Mouse (Mus musculus) limb, embryonic 13.5 days (tissue): ENCODE measurements around the gene Copz1. TPM values are rescaled to one million over a fixed set of nuclear protein-coding genes. Genes with fewer than 3 reads are reported as not detected.
"Not testable (repeated sequence)": the region's sequence is repeated elsewhere in the genome, so short reads cannot be mapped to it uniquely, and the experiment has no call there.

Experiments used
- ATAC-seq: fragments of 200-750 bp; cut with Nextera tagmentation; 2 replicates; pipeline ENCODE4 v1.8.0; 2017; ENCODE audit warnings: low read depth, moderate number of reproducible peaks, moderate TSS enrichment; ENCODE audit not compliant: low FRiP score
- H3K27ac ChIP-seq: fragments of 300-500 bp; sonication (generic); 2 replicates; pipeline ENCODE4 v1.5.1; 2015; ENCODE audit warnings: inconsistent platforms, mild to moderate bottlenecking, moderate library complexity
- H3K27me3 ChIP-seq: fragments of 300-500 bp; sonication (generic); 2 replicates; pipeline ENCODE4 v1.6.1; 2015; ENCODE audit warnings: mild to moderate bottlenecking, inconsistent platforms
- H3K36me3 ChIP-seq: fragments of 300-500 bp; sonication (generic); 2 replicates; pipeline ENCODE4 v1.6.1; 2015; ENCODE audit warnings: inconsistent platforms, mild to moderate bottlenecking, moderate library complexity
- H3K4me1 ChIP-seq: fragments of 300-500 bp; sonication (generic); 2 replicates; pipeline ENCODE4 v1.6.1; 2015; ENCODE audit warnings: inconsistent platforms
- H3K4me2 ChIP-seq: fragments of 300-500 bp; sonication (generic); replicated peaks from 2 replicates; pipeline ENCODE4 v1.6.1; 2015; ENCODE audit warnings: inconsistent platforms, mild to moderate bottlenecking, moderate library complexity
- H3K4me3 ChIP-seq: fragments of 300-500 bp; sonication (generic); 2 replicates; pipeline ENCODE4 v1.5.1; 2015; ENCODE audit warnings: moderate library complexity, mild to moderate bottlenecking, inconsistent platforms
- H3K9ac ChIP-seq: fragments of 300-500 bp; sonication (generic); 2 replicates; pipeline ENCODE4 v1.6.1; 2015; ENCODE audit warnings: mild to moderate bottlenecking, inconsistent platforms
- H3K9me3 ChIP-seq: fragments of 300-500 bp; sonication (generic); 2 replicates; pipeline ENCODE4 v1.6.1; 2016; ENCODE audit warnings: inconsistent platforms
- WGBS: fragments of 180-500 bp; shearing (Covaris S2); methylation state at CpG from one replicate; pipeline ENCODE4 v1.1.7; 2015; 5-methylcytosine and 5-hydroxymethylcytosine counted together
- polyA plus RNA-seq: library from polyadenylated mRNA; unstranded; fragments of >200 nt; fragmentation: Nextera tagmentation; extraction: Ambion mirVana; gene quantifications from 2 replicates; pipeline ENCODE4 v1.2.1, GENCODE M21; 2015

Copz1 gene
- polyA plus RNA-seq, 1 experiment from 2014 or later = 283 TPM

DNA sequence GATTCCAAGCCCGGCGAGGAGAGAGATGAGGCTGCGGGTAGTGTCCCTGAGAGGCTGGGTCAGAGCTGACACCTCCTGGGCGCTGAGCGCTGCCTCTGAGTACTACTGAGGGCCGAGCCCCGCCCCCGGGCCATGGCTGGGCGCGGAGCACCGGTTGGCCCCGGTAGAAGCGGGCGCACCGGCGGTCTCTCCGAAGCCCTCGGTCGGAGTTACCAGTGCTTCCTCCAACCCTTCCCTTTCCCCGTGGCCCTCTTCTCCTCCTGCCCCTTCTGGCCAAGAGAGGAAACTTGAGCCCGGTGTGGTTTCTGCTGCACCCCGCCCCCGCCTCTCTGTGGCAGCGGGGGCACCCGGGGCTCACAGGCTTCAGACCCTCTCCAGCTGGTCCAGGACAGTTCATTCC lies 17.3 kb upstream of the Copz1 start:
- H3K9me3 ChIP-seq = no peaks in the 10 kb centered on the region
- peak overlapping the region; percentile 72 for H3K9ac ChIP-seq
- under 1% methylated on average over 25 of the region's 25 CpGs for WGBS
- peaks cover 26% of the 10 kb centered on the region for H3K4me1 ChIP-seq
- peak; percentile 66 for ATAC-seq
- no peaks in the 10 kb centered on the region for H3K36me3 ChIP-seq
- H3K4me3 ChIP-seq = peak overlapping the region; percentile 50
- 0 out of 2 replicates have a peak, but pooled peaks cover 9% of the 10 kb centered on the region for H3K27me3 ChIP-seq
- peak overlapping the region; percentile 92 for H3K4me2 ChIP-seq
- H3K27ac ChIP-seq = no peak overlapping the region

- Histone ChIP-seq H3K27ac (no peak overlapping the region), H3K4me2 (no peak overlapping the region), H3K4me1 (peaks cover 28% of the 10 kb centered on the region), H3K9ac (no peak overlapping the region), H3K9me3 (no peaks in the 10 kb centered on the region), H3K4me3 (no peak overlapping the region), H3K36me3 (no peaks in the 10 kb centered on the region), H3K27me3 (0 out of 2 replicates have a peak, but pooled peaks cover 9% of the 10 kb centered on the region)
- 91% methylated on average over 6 of the region's 6 CpGs for WGBS
- ATAC-seq = no peak
These were observed 16.1 kb upstream of the Copz1 start for GRCm38 (mm10) chr15:103256210-103256986.

DNA sequence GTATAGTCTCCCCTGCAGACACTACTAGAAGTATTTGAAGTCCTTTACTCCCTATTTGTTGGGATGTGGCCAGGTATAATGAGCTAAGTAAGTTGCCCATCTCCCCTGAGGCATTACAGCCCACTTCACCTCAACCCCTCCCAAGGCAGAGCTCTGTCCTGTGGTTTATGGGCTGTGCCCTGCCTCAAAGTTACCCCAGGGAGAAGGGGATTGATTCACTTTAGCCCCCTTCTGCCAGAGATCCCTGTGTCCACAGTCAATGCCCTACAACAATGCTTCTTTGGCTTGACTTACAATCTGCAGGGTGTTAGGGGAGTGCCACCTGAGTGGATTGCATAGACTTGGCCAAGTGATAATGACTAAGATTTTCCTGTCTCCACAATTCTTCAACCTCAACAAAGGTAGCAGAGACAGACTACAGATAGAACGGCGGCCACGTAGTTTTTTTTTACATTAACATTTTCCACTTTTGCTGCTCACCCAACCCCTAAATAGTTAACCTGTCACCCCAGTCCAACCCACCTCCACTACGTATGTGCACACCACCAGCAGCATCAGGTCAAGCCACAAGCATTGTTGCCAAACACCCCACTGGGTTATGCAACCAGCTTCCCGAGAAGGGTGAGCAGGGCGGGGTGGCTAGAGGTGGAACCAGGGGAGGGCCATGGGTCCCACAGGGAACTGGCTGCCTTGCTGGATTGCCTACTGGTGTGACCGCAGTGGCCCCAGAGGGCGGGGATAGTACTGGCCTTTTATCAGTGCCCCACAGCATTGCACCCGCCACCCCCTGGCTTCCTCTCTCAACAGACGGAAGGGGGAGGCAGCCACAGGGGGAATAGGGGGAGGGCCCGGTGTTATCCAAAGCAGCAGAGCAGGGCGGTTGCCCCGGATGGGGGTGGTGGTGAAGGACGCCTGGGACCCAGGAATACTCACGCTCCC lies 14.5 kb upstream of the Copz1 start, which contains the start of gene Nfe2:
Gene Nfe2 (minus strand): TSS at position 614 of the 939 bp plus-strand sequence.
- no peak within 1 kb of the TSS for H3K4me3 ChIP-seq
- H3K27ac ChIP-seq = no peak within 1 kb of the TSS

GRCm38 (mm10) chr15:103259162-103259561 lies 13.4 kb upstream of the Copz1 start:
- Histone ChIP-seq H3K36me3 (no peaks in the 10 kb centered on the region), H3K9ac (no peak overlapping the region), H3K27me3 (0 out of 2 replicates have a peak, but pooled peaks cover 9% of the 10 kb centered on the region), H3K4me2 (no peak overlapping the region), H3K4me1 (peaks cover 28% of the 10 kb centered on the region), H3K9me3 (no peaks in the 10 kb centered on the region), H3K4me3 (no peak overlapping the region), H3K27ac (no peak overlapping the region)
- no peak for ATAC-seq
- WGBS = 87% methylated on average over 5 of the region's 5 CpGs

More for the DNA sequence above, 14.5 kb upstream of the Copz1 start, which contains the start of gene Nfe2:
- peaks cover 28% of the 10 kb centered on the region for H3K4me1 ChIP-seq
- 0 out of 2 replicates have a peak, but pooled peaks have one; percentile 54 for ATAC-seq
- peak within 1 kb of the TSS; percentile 47 for H3K4me2 ChIP-seq
- H3K27me3 ChIP-seq = 0 out of 2 replicates have a peak, but pooled peaks cover 9% of the 10 kb centered on the region
- no peaks in the 10 kb centered on the region for H3K36me3 ChIP-seq
- 13% methylated on average over 15 of the region's 15 CpGs for WGBS
- H3K9ac ChIP-seq = peak within 1 kb of the TSS; percentile 25; the same call in 1 of the 2 replicates
- H3K9me3 ChIP-seq = no peaks in the 10 kb centered on the region

- Histone ChIP-seq H3K4me3 (no peak overlapping the region), H3K36me3 (no peaks in the 10 kb centered on the region)
- WGBS = 46% methylated on average over 1 of the region's 1 CpGs
These were observed 12.5 kb upstream of the Copz1 start for GRCm38 (mm10) chr15:103259989-103260388.

GRCm38 (mm10) chr15:103264794-103265193 lies 7.7 kb upstream of the Copz1 start:
- H3K4me3 ChIP-seq = no peak overlapping the region
- WGBS = 85% methylated on average over 2 of the region's 2 CpGs
- H3K4me1 ChIP-seq = 0 out of 2 replicates have a peak, but pooled peaks cover 5% of the 10 kb centered on the region
- H3K4me2 ChIP-seq = no peak overlapping the region
- no peaks in the 10 kb centered on the region for H3K36me3 ChIP-seq
- no peaks in the 10 kb centered on the region for H3K9me3 ChIP-seq
- H3K9ac ChIP-seq = no peak overlapping the region
- H3K27me3 ChIP-seq = no peaks in the 10 kb centered on the region
- H3K27ac ChIP-seq = no peak overlapping the region
- no peak for ATAC-seq

More at GRCm38 (mm10) chr15:103259989-103260388, 12.5 kb upstream of the Copz1 start:
- peaks cover 21% of the 10 kb centered on the region for H3K4me1 ChIP-seq
- no peak overlapping the region for H3K4me2 ChIP-seq
- no peak for ATAC-seq
- 0 out of 2 replicates have a peak, but pooled peaks cover 9% of the 10 kb centered on the region for H3K27me3 ChIP-seq
- no peak overlapping the region for H3K27ac ChIP-seq
- H3K9ac ChIP-seq = no peak overlapping the region
- H3K9me3 ChIP-seq = no peaks in the 10 kb centered on the region

DNA sequence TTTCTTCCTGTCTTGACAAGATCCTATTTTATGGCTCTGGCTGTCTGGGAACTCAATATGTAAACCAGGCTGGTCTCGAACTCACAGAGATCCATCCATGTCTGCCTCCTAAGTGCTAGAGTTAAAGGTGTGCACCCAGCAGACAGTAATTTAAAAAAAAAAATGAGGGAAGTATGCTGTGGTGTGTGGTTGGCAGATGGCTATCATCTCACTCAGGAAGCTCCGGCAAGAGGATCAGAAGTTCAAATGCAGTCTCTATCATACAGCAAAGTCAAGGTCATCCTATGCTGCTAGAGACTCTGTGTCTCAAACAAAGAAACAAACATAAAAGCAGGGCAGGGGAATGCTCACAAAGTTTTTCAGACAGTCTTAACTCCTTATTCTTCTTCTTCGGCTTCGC lies 3.6 kb upstream of the Copz1 start:
- 90% methylated on average over 4 of the region's 4 CpGs for whole genome bisulfite sequencing
- H3K4me2 ChIP-seq = no peak overlapping the region
- no peaks in the 10 kb centered on the region for H3K36me3 ChIP-seq
- no peak overlapping the region for H3K27ac ChIP-seq
- peaks cover 6% of the 10 kb centered on the region for H3K4me1 ChIP-seq
- H3K27me3 ChIP-seq = no peaks in the 10 kb centered on the region
- ATAC-seq = no peak
- H3K9ac ChIP-seq = no peak overlapping the region
- H3K9me3 ChIP-seq = no peaks in the 10 kb centered on the region
- H3K4me3 ChIP-seq = no peak overlapping the region

GRCm38 (mm10) chr15:103275943-103276342 lies 3.4 kb downstream of the Copz1 start:
- H3K4me2 ChIP-seq, H3K27ac ChIP-seq, H3K27me3 ChIP-seq, H3K9ac ChIP-seq, ATAC-seq, H3K4me3 ChIP-seq, H3K36me3 ChIP-seq, H3K9me3 ChIP-seq: not testable (repeated sequence)
- 93% methylated on average over 3 of the region's 3 CpGs for WGBS
- H3K4me1 ChIP-seq = peaks cover 44% of the 10 kb centered on the region

- 24% methylated on average over 7 of the region's 7 CpGs for WGBS
- H3K4me3 ChIP-seq = no peak overlapping the region
- peaks cover 46% of the 10 kb centered on the region for H3K4me1 ChIP-seq
- H3K27ac ChIP-seq = no peak overlapping the region
- peak overlapping the region; percentile 35; the same call in 1 of the 2 replicates for H3K9ac ChIP-seq
- H3K27me3 ChIP-seq = no peaks in the 10 kb centered on the region
- no peak for ATAC-seq
- no peak overlapping the region for H3K4me2 ChIP-seq
- H3K36me3 ChIP-seq = no peaks in the 10 kb centered on the region
- H3K9me3 ChIP-seq = no peaks in the 10 kb centered on the region
These were observed 5.4 kb downstream of the Copz1 start for GRCm38 (mm10) chr15:103277949-103278348.

GRCm38 (mm10) chr15:103279750-103280149 lies 7.2 kb downstream of the Copz1 start:
- WGBS = 61% methylated on average over 3 of the region's 3 CpGs
- Histone ChIP-seq H3K9me3 (no peaks in the 10 kb centered on the region), H3K4me2 (no peak overlapping the region), H3K4me1 (peaks cover 34% of the 10 kb centered on the region), H3K36me3 (no peaks in the 10 kb centered on the region), H3K27ac (no peak overlapping the region), H3K9ac (no peak overlapping the region), H3K27me3 (no peaks in the 10 kb centered on the region), H3K4me3 (no peak overlapping the region)
- ATAC-seq = no peak

GRCm38 (mm10) chr15:103280817-103281464 lies 8.4 kb downstream of the Copz1 start:
- Histone ChIP-seq H3K27ac (no peak overlapping the region), H3K27me3 (no peaks in the 10 kb centered on the region), H3K4me2 (no peak overlapping the region), H3K4me3 (no peak overlapping the region), H3K4me1 (peaks cover 46% of the 10 kb centered on the region), H3K9me3 (no peaks in the 10 kb centered on the region), H3K9ac (no peak overlapping the region), H3K36me3 (no peaks in the 10 kb centered on the region)
- no peak for ATAC-seq
- WGBS = 53% methylated on average over 3 of the region's 3 CpGs
